8 mouse cellular contexts compared by ENCODE assay signal in genomic region chr2:107289990-107290696, GRCm38 (mm10). TPM values are rescaled to one million over a fixed set of nuclear protein-coding genes. Genes with fewer than 3 reads are reported as not detected.
DNase-seq lines count a peak whose midpoint lies in the region; ATAC-seq lines count a peak whose summit lies in the region.

TSS of gene Kcna4 (plus strand) at chr2:107290639.

- H3K36me3 ChIP-seq in embryonic facial prominence, embryonic 11.5 days (replicated peaks; ENCODE audit: control insufficient read depth, insufficient read depth, low read depth, low read length) = no peaks in the 10 kb centered on the region
- 0 out of 2 replicates have a peak, but pooled peaks cover 5% of the 10 kb centered on the region for H3K36me3 ChIP-seq in heart, embryonic 12.5 days
- no peaks in the 10 kb centered on the region for H3K36me3 ChIP-seq in liver, embryonic 15.5 days (replicated peaks)

- DNase-seq in 3T3-L1 (ENCODE audit: low read depth, low spot score) (peak; percentile 45), WW6 (ENCODE audit: low read depth, low spot score) (peak; percentile 24)
- peak; percentile 69 for DNase-seq in embryonic facial prominence, embryonic 11.5 days (ENCODE audit: low spot score)
- DNase-seq in kidney, postnatal 4 days = peak; percentile 58 to 62
- peak; percentile 84 to 87 for DNase-seq in right cerebral cortex, postnatal 10 days (ENCODE audit: low spot score in 2 of 2)
- no peak for DNase-seq in urinary bladder, postnatal 36 days (ENCODE audit: low spot score in 2 of 2)

- H3K9ac ChIP-seq in embryonic facial prominence, embryonic 11.5 days (replicated peaks; ENCODE audit: low read length) = peak within 1 kb of the TSS; percentile 6; the same call in 1 of the 2 replicates
- peak within 1 kb of the TSS; percentile 56 for H3K9ac ChIP-seq in heart, embryonic 12.5 days
- no peak within 1 kb of the TSS for H3K9ac ChIP-seq in liver, embryonic 15.5 days

- peak within 1 kb of the TSS; percentile 39 for H3K4me3 ChIP-seq in embryonic facial prominence, embryonic 11.5 days (ENCODE audit: low read depth, low read length)
- H3K4me3 ChIP-seq in heart, embryonic 12.5 days = peak within 1 kb of the TSS; percentile 61
- H3K4me3 ChIP-seq in liver, embryonic 15.5 days (replicated peaks) = no peak within 1 kb of the TSS

- no peak within 1 kb of the TSS for H3K27ac ChIP-seq in embryonic facial prominence, embryonic 11.5 days (replicated peaks; ENCODE audit: low read depth, low read length)
- 0 out of 2 replicates have a peak within 1 kb of the TSS, but pooled peaks have one; percentile 10 for H3K27ac ChIP-seq in heart, embryonic 12.5 days (ENCODE audit: poor library complexity, severe bottlenecking)
- no peak within 1 kb of the TSS for H3K27ac ChIP-seq in liver, embryonic 15.5 days (replicated peaks)

- H3K9me3 ChIP-seq in embryonic facial prominence, embryonic 11.5 days (replicated peaks; ENCODE audit: control insufficient read depth, low read length) = no peaks in the 10 kb centered on the region
- H3K9me3 ChIP-seq in heart, embryonic 12.5 days (replicated peaks) = no peaks in the 10 kb centered on the region
- no peaks in the 10 kb centered on the region for H3K9me3 ChIP-seq in liver, embryonic 15.5 days (replicated peaks)

- no peaks in the 10 kb centered on the region for H3K27me3 ChIP-seq in embryonic facial prominence, embryonic 11.5 days (ENCODE audit: control insufficient read depth, insufficient read depth, low read length)
- H3K27me3 ChIP-seq in heart, embryonic 12.5 days (replicated peaks) = peaks cover 6% of the 10 kb centered on the region
- H3K27me3 ChIP-seq in liver, embryonic 15.5 days = peaks cover 12% of the 10 kb centered on the region; the same call in 1 of the 2 replicates

- H3K4me2 ChIP-seq in embryonic facial prominence, embryonic 11.5 days (ENCODE audit: low read depth, low read length) = peak within 1 kb of the TSS; percentile 84
- peak within 1 kb of the TSS; percentile 81 for H3K4me2 ChIP-seq in heart, embryonic 12.5 days
- H3K4me2 ChIP-seq in liver, embryonic 15.5 days = peak within 1 kb of the TSS; percentile 42

- 5% methylated on average over 24 of the region's 24 CpGs for WGBS in embryonic facial prominence, embryonic 11.5 days
- WGBS in heart, embryonic 12.5 days = 6% methylated on average over 24 of the region's 24 CpGs
- WGBS in liver, embryonic 15.5 days (ENCODE audit: insufficient replicate concordance) = 6% methylated on average over 24 of the region's 24 CpGs

- H3K4me1 ChIP-seq in embryonic facial prominence, embryonic 11.5 days (ENCODE audit: control insufficient read depth, insufficient read depth, low read length) = no peaks in the 10 kb centered on the region; the same call in 1 of the 2 replicates
- H3K4me1 ChIP-seq in heart, embryonic 12.5 days (replicated peaks) = no peaks in the 10 kb centered on the region; the same call in 1 of the 2 replicates
- H3K4me1 ChIP-seq in liver, embryonic 15.5 days (replicated peaks) = peaks cover 3% of the 10 kb centered on the region; the same call in 1 of the 2 replicates

- ATAC-seq in embryonic facial prominence, embryonic 11.5 days (replicated peaks; ENCODE audit: insufficient number of reproducible peaks, low FRiP score, low TSS enrichment, low read depth) = peak; percentile 98
- ATAC-seq in heart, embryonic 12.5 days (ENCODE audit: insufficient number of reproducible peaks, low FRiP score) = peak; percentile 92
- ATAC-seq in liver, embryonic 15.5 days (ENCODE audit: insufficient read depth) = no peak; the same call in 1 of the 2 replicates

RNA-seq across cellular contexts. Expression of gene Kcna4, which starts in this region (rescaled TPM):
- polyA plus RNA-seq in embryonic facial prominence, embryonic 11.5 days (2014; fragmentation: Nextera tagmentation; extraction: Ambion mirVana) = 0.11 and 0.68 TPM in 2 replicates
- polyA plus RNA-seq in heart, embryonic 12.5 days (2016; fragmentation: Nextera tagmentation; extraction: Ambion mirVana) = 6.2 and 6.5 TPM in 2 replicates
- 0.05 and 0.13 TPM in 2 replicates for polyA plus RNA-seq in liver, embryonic 15.5 days (2015; fragmentation: Nextera tagmentation; extraction: Ambion mirVana)

Comparison
In these comparisons a context has a peak if more than half of its experiments do, and no peak if none do; other contexts are left out.
1. Peak in DNase-seq, ATAC-seq, H3K4me3 ChIP-seq, H3K9ac ChIP-seq and H3K4me2 ChIP-seq in embryonic facial prominence, embryonic 11.5 days; RNA of the gene not detected or under 1 TPM.
2. DNase-seq: peak in 3T3-L1 (single experiment), WW6 (single experiment), kidney, postnatal 4 days (2 of 2) and right cerebral cortex, postnatal 10 days (2 of 2); none in urinary bladder, postnatal 36 days (0 of 2).
3. Peak in every context shown above with its lines, with median percentiles within 50 percentile points of each other: H3K4me2 ChIP-seq.